Mouse (Mus musculus) cerebellum, postnatal 36 days (tissue): ENCODE measurements around the gene Slc35a1.
"Not testable (repeated sequence)": the region's sequence is repeated elsewhere in the genome, so short reads cannot be mapped to it uniquely, and the experiment has no call there.

Source experiments
- DNase-seq, 2 experiments: peaks; one replicate each; pipeline ENCODE4 v3.0.0; 2021 to 2022; ENCODE audit warnings: mixed read lengths in 2 of 2

The Slc35a1 gene

GRCm38 (mm10) chr4:34686874-34687567 lies at the start of gene Slc35a1:
Gene Slc35a1 (minus strand): TSS chr4:34687438.
- DNase-seq: peak; percentile 94 to 98

GRCm38 (mm10) chr4:34734461-34734860 lies 47.2 kb upstream of the Slc35a1 start:
- no peak for DNase-seq

DNA sequence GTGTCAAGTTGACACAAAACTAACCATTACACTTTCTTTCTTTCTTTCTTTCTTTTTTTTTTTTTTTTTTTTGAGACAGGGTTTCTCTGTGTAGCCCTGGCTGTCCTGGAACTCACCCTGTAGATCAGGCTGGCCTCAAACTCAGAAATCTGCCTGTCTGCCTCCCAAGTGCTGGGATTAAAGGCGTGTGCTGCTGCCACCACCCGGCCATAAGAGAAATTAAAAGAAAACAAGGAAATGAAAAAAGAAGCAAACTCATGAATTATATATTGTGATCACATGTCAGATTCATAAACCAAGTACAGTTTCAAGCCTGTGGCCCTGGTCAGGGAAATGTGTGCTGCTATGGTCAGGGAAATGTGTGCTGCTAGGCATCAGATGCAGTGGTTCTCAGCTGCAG lies 46.2 kb upstream of the Slc35a1 start:
- not testable (repeated sequence) for DNase-seq

DNA sequence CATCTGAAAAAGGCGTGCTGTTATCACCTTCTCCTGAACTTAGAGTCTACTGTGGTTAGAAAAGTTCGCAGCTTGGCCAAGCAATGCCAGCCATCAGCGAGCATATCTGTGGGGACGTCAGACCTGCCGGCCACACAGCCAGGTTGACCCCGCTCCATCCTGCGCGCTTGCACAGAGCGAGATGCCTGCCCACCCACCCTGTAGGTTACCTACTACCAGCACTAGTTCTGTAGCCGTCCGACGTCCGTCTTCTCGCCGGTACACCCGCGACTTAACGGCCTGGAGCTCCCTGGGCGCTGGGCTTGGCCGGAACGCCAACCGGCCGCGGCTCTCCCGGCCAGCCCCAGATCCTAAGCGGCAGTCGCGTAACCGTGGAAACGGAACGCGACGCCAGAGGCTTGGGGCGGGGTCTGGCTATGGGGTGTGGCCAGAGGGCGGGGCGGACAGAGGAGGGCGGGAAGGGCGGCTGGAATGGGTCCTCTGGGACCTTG lies 42.7 kb upstream of the Slc35a1 start, which contains the start of gene Cfap206:
Gene Cfap206, minus strand, starts transcription at position 356 of the 491 bp plus-strand sequence.
- DNase-seq: peak; percentile 39 to 61

- not testable (repeated sequence) for DNase-seq
Observed at GRCm38 (mm10) chr4:34725710-34726109, 38.5 kb upstream of the Slc35a1 start.

GRCm38 (mm10) chr4:34724306-34724705 lies 37.1 kb upstream of the Slc35a1 start:
- DNase-seq: no peak

GRCm38 (mm10) chr4:34723186-34723585 lies 35.9 kb upstream of the Slc35a1 start:
- DNase-seq: no peak

GRCm38 (mm10) chr4:34720127-34720895 lies 33.1 kb upstream of the Slc35a1 start:
- no peak for DNase-seq

GRCm38 (mm10) chr4:34719421-34719820 lies 32.2 kb upstream of the Slc35a1 start:
- DNase-seq: no peak

DNA sequence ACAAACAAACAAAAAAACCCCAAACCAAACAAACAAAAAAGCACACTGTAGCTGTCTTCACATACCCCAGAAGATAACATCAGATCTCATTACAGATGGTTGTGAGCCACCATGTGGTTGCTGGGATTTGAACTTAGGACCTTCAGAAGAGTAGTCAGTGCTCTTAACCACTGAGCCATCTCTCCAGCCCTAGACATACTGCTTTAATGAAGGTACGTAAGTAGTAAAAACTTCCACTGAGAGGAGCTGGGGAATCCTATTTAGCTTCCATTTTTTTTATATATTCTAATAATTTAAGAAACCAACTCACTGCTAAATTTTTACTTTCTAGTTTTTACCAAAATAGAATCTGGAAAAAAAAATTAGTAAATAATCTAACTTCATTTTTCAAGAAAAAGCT lies 27.8 kb upstream of the Slc35a1 start:
- DNase-seq: no peak

- DNase-seq: no peak
Observed at GRCm38 (mm10) chr4:34708127-34708526, 20.9 kb upstream of the Slc35a1 start.

DNA sequence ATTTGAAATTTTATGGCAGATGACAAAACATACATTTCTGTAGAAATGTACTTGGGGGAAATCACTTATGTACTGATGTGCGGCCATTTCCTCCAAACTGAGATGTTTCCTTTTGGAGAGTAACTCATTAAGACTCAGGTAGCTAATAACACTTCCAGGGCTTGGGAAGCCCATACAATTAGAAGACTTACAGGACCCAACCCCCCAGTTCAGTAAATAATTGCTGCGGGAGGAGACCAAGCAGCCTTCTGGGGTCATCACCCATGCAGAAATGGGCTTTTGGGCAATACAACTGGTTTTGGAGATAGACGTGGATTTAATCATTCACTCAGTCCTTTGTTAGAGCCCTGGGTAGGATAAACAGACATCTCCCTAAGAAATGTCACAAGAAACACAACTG lies 20.0 kb upstream of the Slc35a1 start:
- DNase-seq: no peak

DNA sequence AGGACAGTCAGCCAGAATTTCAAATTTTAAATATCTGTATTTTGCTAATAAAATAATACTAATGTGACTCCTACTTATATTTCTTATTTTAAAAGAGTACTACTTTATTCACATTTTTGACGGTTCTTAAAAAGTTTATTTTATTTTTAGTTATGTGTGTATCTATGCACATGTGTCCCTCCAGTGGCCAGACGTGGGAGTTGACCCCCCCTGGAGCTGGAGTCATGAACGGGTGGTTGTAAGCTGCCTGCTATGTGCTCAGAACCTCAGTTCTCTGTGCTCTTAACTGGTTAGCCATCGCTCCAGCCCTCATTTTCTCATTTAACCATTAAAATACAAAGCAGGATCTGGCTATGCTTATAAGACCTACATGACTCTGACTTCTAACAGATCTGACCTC lies 15.8 kb upstream of the Slc35a1 start:
- no peak for DNase-seq

- no peak for DNase-seq
Observed at GRCm38 (mm10) chr4:34702231-34702630, 15.0 kb upstream of the Slc35a1 start.

DNA sequence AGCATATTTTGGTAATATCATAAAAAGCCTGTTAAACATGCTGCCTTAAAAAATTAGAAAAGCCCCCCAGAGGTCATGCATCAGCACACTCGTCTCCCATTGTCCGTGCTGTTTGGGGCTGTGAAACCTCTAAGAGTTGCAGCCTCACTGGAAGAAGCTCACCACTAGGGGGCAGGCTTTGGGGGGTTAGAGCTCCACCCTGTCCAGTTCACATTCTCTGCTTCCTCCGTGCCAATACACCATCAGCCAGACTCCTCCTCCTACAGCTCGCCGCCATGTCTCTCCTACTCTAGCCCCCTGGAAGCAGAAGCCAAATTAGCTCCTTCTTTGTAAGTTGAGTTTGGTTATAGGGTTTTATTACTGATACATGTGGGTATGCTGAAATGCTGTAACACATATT lies 14.3 kb upstream of the Slc35a1 start:
- DNase-seq: peak; percentile 28 to 39

GRCm38 (mm10) chr4:34688021-34688420 lies 783 bp upstream of the Slc35a1 start:
- DNase-seq: no peak

DNA sequence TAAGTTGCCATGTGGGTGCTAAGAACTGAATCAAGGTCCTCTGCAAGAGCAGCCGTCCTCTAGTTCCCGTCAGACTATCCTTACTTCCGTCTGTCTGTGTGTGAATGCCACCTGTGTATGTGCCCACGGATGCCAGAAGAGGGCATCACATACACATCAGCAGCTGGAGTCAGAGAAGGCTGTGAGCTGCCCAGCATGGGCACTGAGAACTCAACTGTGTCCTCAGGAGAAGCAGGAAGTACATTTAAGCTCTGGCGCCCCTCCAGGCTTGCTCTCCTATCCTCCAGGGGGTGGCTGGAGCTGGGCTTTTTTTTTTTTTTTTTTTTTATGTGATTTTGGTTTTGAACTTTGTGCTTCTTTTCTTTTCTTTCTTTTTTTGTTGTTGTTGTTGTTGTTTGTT lies 6.7 kb downstream of the Slc35a1 start:
- DNase-seq: no peak

- no peak for DNase-seq
Observed at GRCm38 (mm10) chr4:34673721-34674120, 13.5 kb downstream of the Slc35a1 start.

DNA sequence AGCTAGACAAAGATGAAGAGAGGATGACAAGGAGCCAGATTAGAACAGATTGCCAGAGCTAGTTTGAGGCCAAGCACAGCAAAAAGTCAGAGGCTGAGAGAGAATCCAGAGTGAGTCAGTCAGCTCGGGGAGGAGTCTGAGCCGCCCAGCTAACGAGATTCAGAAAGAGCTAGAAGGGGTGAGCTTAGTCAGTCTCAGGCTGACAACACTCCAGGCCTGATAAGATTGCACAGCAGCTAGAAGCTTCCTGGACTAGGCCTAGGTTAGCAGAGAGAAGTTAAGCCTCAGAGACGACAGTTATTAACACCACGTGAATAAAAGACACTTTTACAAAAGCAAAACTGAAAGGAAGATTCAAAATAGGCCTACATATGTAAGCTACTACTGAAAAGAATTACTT lies 19.3 kb downstream of the Slc35a1 start:
- no peak for DNase-seq

GRCm38 (mm10) chr4:34661927-34662326 lies 25.3 kb downstream of the Slc35a1 start:
- no peak for DNase-seq

DNA sequence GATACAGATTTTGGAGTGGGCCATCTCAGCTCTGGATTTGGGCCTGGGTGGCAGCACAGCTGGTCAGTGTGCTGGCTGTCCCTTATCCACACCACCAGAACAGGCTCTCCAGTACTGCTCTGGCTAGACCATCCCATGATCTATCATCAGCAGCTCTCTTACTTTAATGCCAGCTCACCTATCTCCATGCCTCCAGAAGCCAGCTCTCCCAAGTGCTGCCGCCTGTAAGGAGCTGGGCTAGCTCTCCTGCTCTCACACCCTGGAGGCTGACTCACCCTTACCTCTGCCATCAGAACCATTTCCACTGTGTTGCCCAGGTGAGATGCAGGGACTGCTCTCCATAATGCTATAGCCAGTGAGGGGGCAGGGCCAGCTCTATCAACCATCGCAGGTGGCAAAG lies 25.7 kb downstream of the Slc35a1 start:
- DNase-seq: no peak

DNA sequence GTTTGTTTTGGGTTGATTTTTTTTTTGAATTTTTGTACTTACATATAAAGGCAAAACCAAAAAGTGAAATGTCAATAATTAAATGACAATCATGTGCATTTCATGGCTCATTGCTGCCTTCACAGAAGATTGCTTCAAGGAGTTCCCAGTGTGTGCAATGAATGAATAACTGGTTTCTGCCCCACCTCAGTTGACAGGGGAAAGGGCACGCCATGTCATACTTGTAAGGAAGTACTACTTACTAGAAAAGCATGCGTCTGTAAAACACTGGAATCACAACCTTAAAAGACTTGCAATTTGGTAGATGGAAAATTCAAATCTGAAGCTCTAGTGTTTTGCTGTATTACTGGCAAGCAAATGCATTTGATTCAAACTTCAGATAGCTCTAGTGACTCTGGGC lies 28.2 kb downstream of the Slc35a1 start:
- no peak for DNase-seq

- no peak for DNase-seq
Observed at GRCm38 (mm10) chr4:34656101-34656500, 31.1 kb downstream of the Slc35a1 start.

DNA sequence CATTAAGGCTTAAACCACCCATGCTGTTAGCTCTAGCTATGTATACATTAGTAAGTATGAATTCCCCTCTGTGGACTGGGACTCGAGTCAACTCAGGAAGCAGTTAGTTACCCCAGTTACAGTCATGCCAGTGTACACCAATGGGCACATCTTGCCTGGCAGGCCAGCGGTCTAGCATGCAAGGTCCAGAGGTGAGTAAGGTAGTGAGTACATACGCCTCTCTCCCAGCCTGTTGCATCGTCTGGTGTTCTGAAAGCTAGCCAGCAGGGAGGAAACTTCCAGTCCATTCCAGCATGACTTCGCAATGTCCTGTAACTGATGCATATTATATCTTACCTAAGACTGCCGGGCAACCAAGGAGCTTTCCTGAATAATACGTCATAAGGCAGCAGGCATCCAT lies 34.1 kb downstream of the Slc35a1 start:
- DNase-seq: no peak
